Mouse (Mus musculus) spleen, postnatal 36 days (tissue): ENCODE results near the gene Zfp423.

ENCODE experiments used
- DNase-seq, 2 experiments: peaks; one replicate each; pipeline ENCODE4 v3.0.0; 2022; ENCODE audit warnings: low spot score in 2 of 2, mixed read lengths in 1 of 2

The Zfp423 gene

GRCm38 (mm10) chr8:87836866-87837265 lies 122.5 kb downstream of the Zfp423 start:
- no peak for DNase-seq

GRCm38 (mm10) chr8:87835924-87836323 lies 123.5 kb downstream of the Zfp423 start:
- no peak for DNase-seq

GRCm38 (mm10) chr8:87835411-87835821 lies 124.0 kb downstream of the Zfp423 start:
- DNase-seq, result no peak

- no peak for DNase-seq
Observed at GRCm38 (mm10) chr8:87834656-87835055, 124.7 kb downstream of the Zfp423 start.

- DNase-seq, result no peak
Observed at GRCm38 (mm10) chr8:87833841-87834620, 125.4 kb downstream of the Zfp423 start.

- DNase-seq, result no peak
Observed at GRCm38 (mm10) chr8:87833339-87833738, 126.1 kb downstream of the Zfp423 start.

GRCm38 (mm10) chr8:87832381-87833325 lies 126.7 kb downstream of the Zfp423 start:
- no peak for DNase-seq

GRCm38 (mm10) chr8:87831567-87831966 lies 127.8 kb downstream of the Zfp423 start:
- DNase-seq, result no peak

- no peak for DNase-seq
Observed at GRCm38 (mm10) chr8:87831116-87831515, 128.3 kb downstream of the Zfp423 start.

- no peak for DNase-seq
Observed at GRCm38 (mm10) chr8:87830200-87830599, 129.2 kb downstream of the Zfp423 start.

GRCm38 (mm10) chr8:87826013-87826660 lies 133.3 kb downstream of the Zfp423 start:
- no peak for DNase-seq

GRCm38 (mm10) chr8:87823172-87823571 lies 136.2 kb downstream of the Zfp423 start:
- DNase-seq, result no peak

GRCm38 (mm10) chr8:87822690-87823089 lies 136.7 kb downstream of the Zfp423 start:
- DNase-seq, result no peak

GRCm38 (mm10) chr8:87822175-87822574 lies 137.2 kb downstream of the Zfp423 start:
- DNase-seq, result no peak

GRCm38 (mm10) chr8:87821655-87822054 lies 137.7 kb downstream of the Zfp423 start:
- no peak for DNase-seq

GRCm38 (mm10) chr8:87819263-87819662 lies 140.1 kb downstream of the Zfp423 start:
- no peak for DNase-seq

GRCm38 (mm10) chr8:87818506-87818905 lies 140.9 kb downstream of the Zfp423 start:
- DNase-seq, result no peak

GRCm38 (mm10) chr8:87816141-87816540 lies 143.3 kb downstream of the Zfp423 start:
- DNase-seq, result no peak

GRCm38 (mm10) chr8:87812661-87813060 lies 146.7 kb downstream of the Zfp423 start:
- no peak for DNase-seq

- no peak for DNase-seq
Observed at GRCm38 (mm10) chr8:87812069-87812449, 147.3 kb downstream of the Zfp423 start.

- DNase-seq, result no peak
Observed at GRCm38 (mm10) chr8:87811399-87812068, 147.9 kb downstream of the Zfp423 start.

- no peak for DNase-seq
Observed at GRCm38 (mm10) chr8:87810771-87811170, 148.6 kb downstream of the Zfp423 start.
